Mouse (Mus musculus) embryonic fibroblast, embryonic 13.5 days (primary cell): ENCODE results near the gene Vps45.
"Not testable (repeated sequence)": the region's sequence is repeated elsewhere in the genome, so short reads cannot be mapped to it uniquely, and the experiment has no call there.

Source experiments
- CTCF ChIP-seq: IDR thresholded peaks from 2 replicates; pipeline ENCODE4 v1.5.1; 2011; ENCODE audit warnings: mild to moderate bottlenecking, control low read depth, low read length, moderate library complexity, borderline replicate concordance; ENCODE audit not compliant: insufficient read depth
- POLR2A ChIP-seq: IDR thresholded peaks from 2 replicates; pipeline ENCODE4 v1.6.1; 2011; ENCODE audit warnings: low read depth, mild to moderate bottlenecking, control low read depth, low read length, moderate library complexity

DNA sequence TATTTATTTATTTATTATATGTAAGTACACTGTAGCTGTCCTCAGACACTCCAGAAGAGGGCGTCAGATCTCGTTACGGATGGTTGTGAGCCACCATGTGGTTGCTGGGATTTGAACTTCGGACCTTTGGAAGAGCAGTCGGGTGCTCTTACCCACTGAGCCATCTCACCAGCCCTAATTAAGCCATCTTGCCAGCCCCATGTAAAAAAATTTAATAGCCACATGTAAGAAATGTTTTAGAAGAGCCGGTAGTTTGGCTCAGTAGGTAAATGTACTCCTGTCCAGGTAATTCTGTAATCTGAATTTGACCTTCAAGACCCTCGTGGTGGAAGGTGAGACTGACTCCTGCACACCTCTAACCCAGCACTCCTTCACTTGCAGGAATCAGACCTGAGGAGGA lies 87.6 kb downstream of the Vps45 start:
- TF ChIP-seq CTCF, POLR2A: not testable (repeated sequence)
